Mouse (Mus musculus): Measurements from ENCODE around the gene Cldn11.

GRCm38 (mm10) chr3:31157776-31158175, 8.1 kb downstream of the Cldn11 start:
- TF ChIP-seq POLR2A (IDR thresholded peaks at IDR 0.05; ENCODE audit: borderline replicate concordance, low read depth, low read length) (no peak), CTCF (IDR thresholded peaks at IDR 0.05; ENCODE audit: low read depth, low read length) (no peak)
